In genomic region chr6:94053920-94054319, GRCm38 (mm10) we compare ENCODE assay signal across 8 mouse cellular contexts.
DNase-seq lines count a peak whose midpoint lies in the region; ATAC-seq and TF ChIP-seq lines count a peak whose summit lies in the region.

No protein-coding gene starts in this region.

- peak; percentile 5; the same call in 1 of the 2 replicates for TF ChIP-seq CTCF in spleen, adult 2 months (IDR thresholded peaks at IDR 0.05; ENCODE audit: extremely low read depth, insufficient read depth, insufficient read length, insufficient replicate concordance)

- no peak for ATAC-seq in forebrain, embryonic 12.5 days (ENCODE audit: low FRiP score)

- peaks cover 3% of the 10 kb centered on the region for H3K36me3 ChIP-seq in forebrain, embryonic 10.5 days (replicated peaks)
- no peaks in the 10 kb centered on the region for H3K36me3 ChIP-seq in forebrain, embryonic 12.5 days (replicated peaks)
- no peaks in the 10 kb centered on the region for H3K36me3 ChIP-seq in spleen, adult 2 months (ENCODE audit: control insufficient read depth, insufficient read depth, low read length)

- no peaks in the 10 kb centered on the region for H3K9me3 ChIP-seq in forebrain, embryonic 10.5 days
- H3K9me3 ChIP-seq in forebrain, embryonic 12.5 days: no peaks in the 10 kb centered on the region

- 14% methylated on average over 1 of the region's 1 CpGs for WGBS in forebrain, embryonic 10.5 days
- 11% methylated on average over 1 of the region's 1 CpGs for WGBS in forebrain, embryonic 12.5 days
- 17% methylated on average over 1 of the region's 1 CpGs for WGBS in spleen, adult 2 months

- H3K4me3 ChIP-seq in forebrain, embryonic 10.5 days: no peak overlapping the region
- H3K4me3 ChIP-seq in forebrain, embryonic 12.5 days (replicated peaks): no peak overlapping the region
- H3K4me3 ChIP-seq in spleen, adult 2 months (ENCODE audit: extremely low read depth, insufficient read depth, insufficient read length): no peak overlapping the region

- no peak overlapping the region for H3K9ac ChIP-seq in forebrain, embryonic 12.5 days

- TF ChIP-seq POLR2A in spleen, adult 2 months (IDR thresholded peaks at IDR 0.05; ENCODE audit: low read depth, low read length): no peak

- no peak overlapping the region for H3K4me2 ChIP-seq in forebrain, embryonic 12.5 days

- DNase-seq in forebrain, embryonic 10.5 days (ENCODE audit: extremely low spot score, low spot score): peak; percentile 43
- peak in 1 of 2 experiments; percentile 24 for DNase-seq in spleen, adult 2 months (ENCODE audit: low read depth in 1 of 2, low spot score in 2 of 2)
- DNase-seq in spleen, adult 12 weeks (ENCODE audit: low spot score): no peak
- DNase-seq in embryo, embryonic 10.5 days (ENCODE audit: low spot score): peak; percentile 75
- peak; percentile 43 to 77 for DNase-seq in kidney, postnatal 36 days
- peak; percentile 44 for DNase-seq in lung, postnatal 36 days
- no peak for DNase-seq in ovary, postnatal 10 days (ENCODE audit: low spot score)

- 0 out of 2 replicates have a peak overlapping the region, but pooled peaks have one; percentile 6 for H3K27ac ChIP-seq in forebrain, embryonic 10.5 days
- H3K27ac ChIP-seq in forebrain, embryonic 12.5 days: no peak overlapping the region
- no peak overlapping the region for H3K27ac ChIP-seq in spleen, adult 2 months (ENCODE audit: insufficient read depth, low read length)

- H3K4me1 ChIP-seq in forebrain, embryonic 10.5 days: peaks cover 8% of the 10 kb centered on the region
- peaks cover 4% of the 10 kb centered on the region; the same call in 1 of the 2 replicates for H3K4me1 ChIP-seq in forebrain, embryonic 12.5 days
- H3K4me1 ChIP-seq in spleen, adult 2 months (ENCODE audit: control insufficient read depth, insufficient read depth, insufficient read length): no peaks in the 10 kb centered on the region

- no peaks in the 10 kb centered on the region for H3K27me3 ChIP-seq in forebrain, embryonic 10.5 days (ENCODE audit: poor library complexity, severe bottlenecking)
- no peaks in the 10 kb centered on the region for H3K27me3 ChIP-seq in forebrain, embryonic 12.5 days
- H3K27me3 ChIP-seq in spleen, adult 2 months (ENCODE audit: control insufficient read depth, insufficient read depth, low read length): no peaks in the 10 kb centered on the region

Comparison
In these comparisons a context has a peak if more than half of its experiments do, and no peak if none do; other contexts are left out.
1. DNase-seq: peak in forebrain, embryonic 10.5 days (single experiment), embryo, embryonic 10.5 days (single experiment), kidney, postnatal 36 days (2 of 2) and lung, postnatal 36 days (single experiment); none in spleen, adult 12 weeks (single experiment) and ovary, postnatal 10 days (single experiment).